Mouse (Mus musculus) hindbrain, embryonic 10.5 days (tissue): ENCODE results near the gene Ccdc159. TPM values are rescaled to one million over a fixed set of nuclear protein-coding genes. Genes with fewer than 3 reads are reported as not detected.

Experiments
- DNase-seq: peaks from one replicate; pipeline ENCODE4 v3.0.0-alpha.2; 2017; ENCODE audit warnings: low spot score
- H3K27ac ChIP-seq: fragments of 300-500 bp; sonication (generic); 2 replicates; pipeline ENCODE4 v1.5.1; 2016; ENCODE audit warnings: mild to moderate bottlenecking, moderate library complexity
- H3K27me3 ChIP-seq: fragments of 300-500 bp; sonication (generic); 2 replicates; pipeline ENCODE4 v1.6.1; 2016; ENCODE audit warnings: mild to moderate bottlenecking; ENCODE audit not compliant: poor library complexity, insufficient read depth, severe bottlenecking
- H3K36me3 ChIP-seq: fragments of 300-500 bp; sonication (generic); 2 replicates; pipeline ENCODE4 v1.6.1; 2016; ENCODE audit warnings: mild to moderate bottlenecking, moderate library complexity
- H3K4me1 ChIP-seq: fragments of 300-500 bp; sonication (generic); replicated peaks from 2 replicates; pipeline ENCODE4 v1.6.1; 2016; ENCODE audit warnings: mild to moderate bottlenecking
- H3K4me3 ChIP-seq: fragments of 300-500 bp; sonication (generic); 2 replicates; pipeline ENCODE4 v1.5.1; 2016; ENCODE audit warnings: mild to moderate bottlenecking, moderate library complexity
- H3K9me3 ChIP-seq: fragments of 300-500 bp; sonication (generic); 2 replicates; pipeline ENCODE4 v1.6.1; 2016; ENCODE audit warnings: mild to moderate bottlenecking, moderate library complexity
- WGBS: fragments of 180-500 bp; shearing (Covaris S2); methylation state at CpG from one replicate; pipeline ENCODE4 v1.1.7; 2016; 5-methylcytosine and 5-hydroxymethylcytosine counted together
- polyA plus RNA-seq: library from polyadenylated mRNA; unstranded; fragments of >200 nt; fragmentation: Nextera tagmentation; extraction: Ambion mirVana; gene quantifications from 2 replicates; pipeline ENCODE4 v1.2.1, GENCODE M21; 2016

The Ccdc159 gene
- polyA plus RNA-seq, 1 experiment from 2014 or later, result 5.1 TPM

DNA sequence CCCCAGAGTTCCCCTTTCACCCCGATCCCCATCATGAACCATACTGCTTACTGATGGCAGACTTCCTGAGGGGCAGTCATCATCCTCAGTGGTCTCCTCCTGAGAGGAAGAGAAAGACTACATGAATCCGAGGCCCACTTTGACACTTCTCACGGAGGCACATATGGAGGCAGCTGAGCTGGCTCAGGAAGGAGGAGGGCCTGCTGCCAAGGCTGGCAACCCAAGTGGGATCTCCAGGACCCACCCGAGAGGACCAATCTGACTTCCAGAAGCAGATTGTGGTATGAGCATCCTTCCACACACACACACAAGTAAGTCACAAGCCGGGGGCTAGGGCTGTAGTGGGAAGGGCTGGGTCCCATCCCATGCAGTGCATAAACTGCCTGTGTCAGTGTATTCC, 50.1 kb downstream of the Ccdc159 start:
- Histone ChIP-seq H3K27ac (no peak overlapping the region), H3K4me1 (no peaks in the 10 kb centered on the region), H3K9me3 (no peaks in the 10 kb centered on the region), H3K27me3 (peaks cover 6% of the 10 kb centered on the region; the same call in 1 of the 2 replicates), H3K4me3 (no peak overlapping the region), H3K36me3 (0 out of 2 replicates have a peak, but pooled peaks cover 7% of the 10 kb centered on the region)
- DNase-seq, result no peak
- 83% methylated on average over 5 of the region's 5 CpGs for whole genome bisulfite sequencing

DNA sequence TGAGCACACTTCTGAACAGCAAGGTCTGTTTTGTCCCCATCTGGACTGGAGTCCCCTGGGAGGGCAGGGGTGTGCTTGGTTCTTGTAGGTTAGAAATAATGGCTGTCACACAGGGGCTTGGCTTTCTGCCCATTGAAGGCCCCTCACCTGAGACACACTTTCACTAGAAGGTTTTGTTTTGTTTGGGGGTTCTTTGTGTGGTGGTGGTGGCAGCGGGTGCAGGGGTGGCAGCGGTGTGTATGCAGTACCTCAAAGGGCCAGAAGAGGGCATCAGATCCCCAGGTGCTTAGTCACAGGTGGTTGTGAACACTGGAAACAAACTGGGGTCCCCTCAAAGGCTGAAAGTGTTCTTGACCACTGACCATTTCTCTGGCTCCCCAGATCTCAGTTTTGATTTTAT, 50.7 kb downstream of the Ccdc159 start:
- 25% methylated on average over 2 of the region's 2 CpGs for WGBS
- H3K4me3 ChIP-seq, result no peak overlapping the region
- peaks cover 6% of the 10 kb centered on the region; the same call in 1 of the 2 replicates for H3K27me3 ChIP-seq
- H3K4me1 ChIP-seq, result no peaks in the 10 kb centered on the region
- no peak for DNase-seq
- H3K27ac ChIP-seq, result no peak overlapping the region
- H3K9me3 ChIP-seq, result no peaks in the 10 kb centered on the region
- H3K36me3 ChIP-seq, result 0 out of 2 replicates have a peak, but pooled peaks cover 7% of the 10 kb centered on the region

DNA sequence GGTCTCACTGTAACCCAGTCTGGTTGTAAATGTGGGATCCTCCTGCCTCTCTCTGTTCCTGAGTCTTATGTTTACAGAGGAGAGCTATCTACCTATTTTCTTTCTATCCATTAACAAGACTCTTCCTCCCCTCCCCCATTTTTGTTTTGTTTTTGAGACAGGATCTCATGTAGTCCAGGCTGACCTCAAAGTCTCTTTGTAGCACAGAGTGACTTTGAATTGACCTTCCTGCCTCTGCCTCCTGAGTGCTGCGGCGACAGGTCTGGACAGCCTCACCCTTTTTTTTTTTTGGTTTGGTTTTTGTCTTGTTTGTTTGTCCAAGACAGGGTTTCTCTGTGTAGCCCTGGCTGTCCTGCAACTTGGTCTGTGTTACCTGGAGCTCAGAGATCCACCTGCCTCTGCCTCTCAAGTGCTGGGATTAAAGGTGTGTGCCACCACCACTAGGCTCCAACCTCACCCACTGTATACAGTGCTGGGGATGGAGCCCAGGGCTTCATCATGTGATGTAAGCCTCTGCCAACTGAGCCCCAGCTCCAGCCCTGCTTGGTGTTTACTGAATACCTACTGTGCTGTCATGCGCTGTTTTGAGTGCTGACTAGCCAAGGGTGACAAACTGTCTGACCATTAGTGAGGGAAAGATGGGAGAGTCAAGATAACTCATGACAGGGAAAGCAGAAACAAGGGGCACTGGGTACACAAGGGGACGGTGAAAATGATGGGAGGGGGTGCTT, 51.3 kb downstream of the Ccdc159 start:
- no peaks in the 10 kb centered on the region for H3K9me3 ChIP-seq
- no peaks in the 10 kb centered on the region for H3K4me1 ChIP-seq
- WGBS, result 93% methylated on average over 4 of the region's 4 CpGs
- no peak for DNase-seq
- H3K27me3 ChIP-seq, result peaks cover 8% of the 10 kb centered on the region
- no peak overlapping the region for H3K27ac ChIP-seq
- 0 out of 2 replicates have a peak, but pooled peaks cover 7% of the 10 kb centered on the region for H3K36me3 ChIP-seq
- H3K4me3 ChIP-seq, result no peak overlapping the region

GRCm38 (mm10) chr9:21983911-21984310, 56.6 kb downstream of the Ccdc159 start:
- Histone ChIP-seq H3K9me3 (no peaks in the 10 kb centered on the region), H3K27ac (no peak overlapping the region), H3K4me1 (peaks cover 14% of the 10 kb centered on the region), H3K4me3 (no peak overlapping the region), H3K27me3 (peaks cover 62% of the 10 kb centered on the region), H3K36me3 (0 out of 2 replicates have a peak, but pooled peaks cover 4% of the 10 kb centered on the region)
- WGBS, result 19% methylated on average over 3 of the region's 3 CpGs
- DNase-seq, result no peak

Other genes with a start within 250 kb of the Ccdc159 start
- 51.1 and 55.1 TPM in 2 replicates for gene Ldlr, start 204.0 kb upstream of the Ccdc159 start, polyA plus RNA-seq
- gene Spc24, start 167.2 kb upstream of the Ccdc159 start, polyA plus RNA-seq, result 132 and 165 TPM in 2 replicates
- 10.0 and 11.0 TPM in 2 replicates for gene Kank2, start 128.7 kb upstream of the Ccdc159 start, polyA plus RNA-seq
- gene Angptl8, start 92.0 kb upstream of the Ccdc159 start, polyA plus RNA-seq, result 0.70 and 0.85 TPM in 2 replicates
- 23.7 and 24.1 TPM in 2 replicates for gene Dock6, start 74.8 kb upstream of the Ccdc159 start, polyA plus RNA-seq
- 8.9 and 10.9 TPM in 2 replicates for gene Rab3d, start 9.3 kb upstream of the Ccdc159 start, polyA plus RNA-seq
- gene Tmem205, start 85 bp downstream of the Ccdc159 start, polyA plus RNA-seq, result 39.1 and 46.1 TPM in 2 replicates
- 15.6 and 30.6 TPM in 2 replicates for gene Plppr2, start 9.6 kb downstream of the Ccdc159 start, polyA plus RNA-seq
- gene Swsap1, start 28.3 kb downstream of the Ccdc159 start, polyA plus RNA-seq, result 7.1 and 9.3 TPM in 2 replicates
- 9.3 and 9.6 TPM in 2 replicates for gene Epor, start 36.0 kb downstream of the Ccdc159 start, polyA plus RNA-seq
- 3.7 and 5.7 TPM in 2 replicates for gene Rgl3, start 62.0 kb downstream of the Ccdc159 start, polyA plus RNA-seq
- gene Ccdc151, start 75.2 kb downstream of the Ccdc159 start, polyA plus RNA-seq, result 5.1 and 6.7 TPM in 2 replicates
- gene Prkcsh, start 75.3 kb downstream of the Ccdc159 start, polyA plus RNA-seq, result 115 and 120 TPM in 2 replicates
- gene Elavl3, start 124.6 kb downstream of the Ccdc159 start, polyA plus RNA-seq, result 22.7 and 57.1 TPM in 2 replicates
- gene Gm49318, start 143.8 kb downstream of the Ccdc159 start, polyA plus RNA-seq, result not detected in 2 replicates
- gene Zfp653, start 143.9 kb downstream of the Ccdc159 start, polyA plus RNA-seq, result 11.1 and 15.4 TPM in 2 replicates
- gene Ecsit, start 158.0 kb downstream of the Ccdc159 start, polyA plus RNA-seq, result 42.6 and 45.5 TPM in 2 replicates
- 2.4 TPM in 2 replicates for gene Cnn1, start 171.7 kb downstream of the Ccdc159 start, polyA plus RNA-seq
- 250 and 261 TPM in 2 replicates for gene Elof1, start 189.7 kb downstream of the Ccdc159 start, polyA plus RNA-seq
- gene Acp5, start 208.2 kb downstream of the Ccdc159 start, polyA plus RNA-seq, result 20.9 and 23.7 TPM in 2 replicates
- 55.6 and 68.3 TPM in 2 replicates for gene Pigyl, start 229.4 kb downstream of the Ccdc159 start, polyA plus RNA-seq